Mouse (Mus musculus) liver, postnatal 0 days (tissue): ENCODE results near the gene Fam221b.

Experiments
- CTCF ChIP-seq: sonication (generic); IDR thresholded peaks from 2 replicates; pipeline ENCODE4 v1.5.1; 2016; ENCODE audit warnings: antibody characterized with exemption, low read depth
- EP300 ChIP-seq: IDR thresholded peaks from 2 replicates; pipeline ENCODE4 v1.6.1; 2016; ENCODE audit warnings: antibody characterized with exemption, low read depth, mild to moderate bottlenecking

DNA sequence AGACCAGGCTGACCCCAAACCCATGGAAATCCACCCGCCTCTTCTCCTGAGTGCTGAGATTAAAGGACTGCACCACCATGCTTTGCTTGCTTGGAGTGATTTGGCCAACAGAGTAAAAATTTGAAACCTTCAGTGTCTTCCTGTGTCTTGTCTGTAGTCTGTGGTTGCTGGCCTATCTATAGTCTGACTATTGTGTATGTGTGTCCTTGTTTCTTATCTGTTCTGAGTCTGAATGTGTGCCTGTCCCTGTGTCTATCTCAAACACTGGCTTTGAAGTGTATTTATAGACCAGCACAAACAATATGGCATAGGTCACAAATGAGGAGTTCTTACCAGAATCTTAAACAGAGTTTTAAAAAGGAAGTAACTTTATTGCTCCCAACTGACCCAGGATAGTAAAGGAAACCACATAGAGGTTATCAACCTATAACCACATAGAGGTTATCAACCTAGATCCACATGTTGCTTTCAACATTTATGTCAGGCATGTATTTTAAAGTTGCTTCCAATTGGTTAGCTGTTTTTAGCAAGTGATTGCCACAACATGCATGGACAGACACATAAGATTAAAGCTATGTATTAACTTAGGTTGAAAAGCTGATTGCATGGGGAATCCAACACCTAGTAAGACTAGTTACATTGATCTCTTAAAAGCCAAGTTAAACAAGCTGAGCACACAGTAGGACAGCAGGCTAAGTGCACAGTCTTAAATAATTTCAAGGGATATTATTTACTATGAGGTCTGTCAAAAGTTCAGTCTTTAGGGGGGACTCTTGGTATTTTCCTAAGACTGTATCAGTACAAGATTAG is 25.7 kb upstream of the Fam221b start:
- no peak for TF ChIP-seq CTCF
- no peak for TF ChIP-seq EP300
